Mouse (Mus musculus) intestine, embryonic 15.5 days (tissue): Measurements from ENCODE around the gene Sirt6. TPM values are rescaled to one million over a fixed set of nuclear protein-coding genes. Genes with fewer than 3 reads are reported as not detected.

Experiments
- ATAC-seq: fragments of 200-750 bp; cut with Nextera tagmentation; 2 replicates; pipeline ENCODE4 v1.8.0; 2017; ENCODE audit warnings: moderate TSS enrichment, moderate library complexity
- H3K27ac ChIP-seq: fragments of 300-500 bp; sonication (generic); 2 replicates; pipeline ENCODE4 v1.5.1; 2015; ENCODE audit warnings: mild to moderate bottlenecking, inconsistent platforms
- H3K27me3 ChIP-seq: fragments of 300-500 bp; sonication (generic); replicated peaks from 2 replicates; pipeline ENCODE4 v1.6.1; 2015; ENCODE audit warnings: inconsistent platforms
- H3K36me3 ChIP-seq: fragments of 300-500 bp; sonication (generic); 2 replicates; pipeline ENCODE4 v1.6.1; 2015; ENCODE audit warnings: inconsistent platforms
- H3K4me1 ChIP-seq: fragments of 300-500 bp; sonication (generic); replicated peaks from 2 replicates; pipeline ENCODE4 v1.6.1; 2015; ENCODE audit warnings: inconsistent platforms
- H3K4me2 ChIP-seq: fragments of 300-500 bp; sonication (generic); replicated peaks from 2 replicates; pipeline ENCODE4 v1.6.1; 2015; ENCODE audit warnings: mild to moderate bottlenecking, inconsistent platforms
- H3K4me3 ChIP-seq: fragments of 300-500 bp; sonication (generic); replicated peaks from 2 replicates; pipeline ENCODE4 v1.5.1; 2015; ENCODE audit warnings: inconsistent platforms
- H3K9ac ChIP-seq: fragments of 300-500 bp; sonication (generic); 2 replicates; pipeline ENCODE4 v1.6.1; 2015; ENCODE audit warnings: inconsistent platforms
- H3K9me3 ChIP-seq: fragments of 300-500 bp; sonication (generic); 2 replicates; pipeline ENCODE4 v1.6.1; 2016; ENCODE audit warnings: inconsistent platforms
- WGBS: fragments of 180-500 bp; shearing (Covaris S2); methylation state at CpG from one replicate; pipeline ENCODE4 v1.1.7; 2015; 5-methylcytosine and 5-hydroxymethylcytosine counted together
- polyA plus RNA-seq: library from polyadenylated mRNA; unstranded; fragments of >200 nt; fragmentation: Nextera tagmentation; extraction: Ambion mirVana; gene quantifications from 2 replicates; pipeline ENCODE4 v1.2.1, GENCODE M21; 2015

The Sirt6 gene
- polyA plus RNA-seq, 1 experiment from 2014 or later, result 28.9 TPM

DNA sequence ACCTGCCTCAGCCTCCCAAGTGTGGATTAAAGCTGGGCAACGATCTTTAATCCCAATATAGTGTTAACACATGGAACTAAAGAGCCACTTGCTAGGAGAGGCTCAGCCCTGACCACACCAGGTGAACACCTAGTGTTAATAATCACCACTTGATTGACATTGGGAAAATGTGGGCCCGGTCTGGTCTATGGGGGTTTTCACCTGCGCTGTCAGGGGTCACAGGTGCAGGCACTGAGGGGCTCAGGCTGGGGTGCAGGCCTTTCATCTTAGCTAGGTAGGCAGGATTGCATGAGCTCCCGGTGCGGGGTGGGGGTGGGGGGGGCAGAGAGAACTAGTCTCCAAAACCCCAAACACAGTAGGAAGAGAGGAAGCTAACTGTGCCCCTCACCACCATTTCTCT is 28.0 kb downstream of the Sirt6 start:
- Histone ChIP-seq H3K4me2 (no peak overlapping the region), H3K4me1 (peaks cover 56% of the 10 kb centered on the region), H3K27me3 (no peaks in the 10 kb centered on the region), H3K9me3 (no peaks in the 10 kb centered on the region), H3K27ac (no peak overlapping the region), H3K4me3 (no peak overlapping the region), H3K36me3 (no peaks in the 10 kb centered on the region), H3K9ac (no peak overlapping the region)
- WGBS, result 63% methylated on average over 5 of the region's 5 CpGs
- no peak for ATAC-seq

DNA sequence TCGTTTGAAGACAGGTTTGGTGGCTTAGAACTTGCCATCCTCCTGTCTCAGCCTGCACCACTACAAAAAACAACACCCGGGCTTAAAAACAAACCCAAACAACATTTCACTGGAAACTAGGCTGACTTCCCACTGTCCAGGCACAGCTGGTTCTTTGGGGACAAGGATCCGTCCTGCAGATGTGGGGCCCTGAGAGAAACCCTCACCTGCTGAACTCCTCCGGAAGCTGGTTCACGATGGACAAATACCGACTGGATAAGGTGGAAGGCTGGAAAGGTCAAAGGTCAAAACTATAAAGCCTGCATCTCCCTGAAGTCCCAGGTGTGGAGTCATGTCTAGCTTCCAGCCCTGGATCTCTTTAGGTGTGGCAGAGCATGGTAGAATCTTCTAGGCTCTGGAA is 28.7 kb downstream of the Sirt6 start:
- Histone ChIP-seq H3K9me3 (no peaks in the 10 kb centered on the region), H3K4me2 (no peak overlapping the region), H3K4me1 (peaks cover 56% of the 10 kb centered on the region), H3K4me3 (no peak overlapping the region), H3K36me3 (no peaks in the 10 kb centered on the region), H3K9ac (no peak overlapping the region), H3K27me3 (no peaks in the 10 kb centered on the region), H3K27ac (no peak overlapping the region)
- no peak for ATAC-seq
- WGBS, result 38% methylated on average over 6 of the region's 6 CpGs

DNA sequence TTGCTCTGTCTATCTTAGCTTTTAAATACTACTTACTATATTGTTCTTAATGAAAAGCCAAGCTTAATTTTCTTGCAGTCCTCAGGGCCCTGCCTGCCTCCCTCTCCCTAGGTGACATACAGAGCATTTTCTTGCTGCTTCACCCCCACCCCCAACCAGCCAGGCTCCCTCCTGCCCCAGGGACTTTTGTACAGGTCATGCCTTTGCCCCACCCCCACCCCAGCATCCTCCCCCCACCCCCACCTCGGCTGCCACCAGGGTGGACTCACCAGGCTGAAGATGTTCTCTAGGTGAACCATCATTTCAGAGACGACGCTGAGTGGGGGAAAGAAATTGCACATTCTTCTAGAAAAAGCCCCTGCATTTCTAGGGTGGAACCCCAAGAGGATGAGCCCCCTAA is 29.3 kb downstream of the Sirt6 start:
- Histone ChIP-seq H3K4me2 (no peak overlapping the region), H3K9me3 (no peaks in the 10 kb centered on the region), H3K27me3 (no peaks in the 10 kb centered on the region), H3K4me3 (no peak overlapping the region), H3K27ac (no peak overlapping the region), H3K4me1 (peaks cover 56% of the 10 kb centered on the region), H3K9ac (no peak overlapping the region), H3K36me3 (no peaks in the 10 kb centered on the region)
- ATAC-seq, result no peak
- WGBS, result 41% methylated on average over 3 of the region's 3 CpGs

DNA sequence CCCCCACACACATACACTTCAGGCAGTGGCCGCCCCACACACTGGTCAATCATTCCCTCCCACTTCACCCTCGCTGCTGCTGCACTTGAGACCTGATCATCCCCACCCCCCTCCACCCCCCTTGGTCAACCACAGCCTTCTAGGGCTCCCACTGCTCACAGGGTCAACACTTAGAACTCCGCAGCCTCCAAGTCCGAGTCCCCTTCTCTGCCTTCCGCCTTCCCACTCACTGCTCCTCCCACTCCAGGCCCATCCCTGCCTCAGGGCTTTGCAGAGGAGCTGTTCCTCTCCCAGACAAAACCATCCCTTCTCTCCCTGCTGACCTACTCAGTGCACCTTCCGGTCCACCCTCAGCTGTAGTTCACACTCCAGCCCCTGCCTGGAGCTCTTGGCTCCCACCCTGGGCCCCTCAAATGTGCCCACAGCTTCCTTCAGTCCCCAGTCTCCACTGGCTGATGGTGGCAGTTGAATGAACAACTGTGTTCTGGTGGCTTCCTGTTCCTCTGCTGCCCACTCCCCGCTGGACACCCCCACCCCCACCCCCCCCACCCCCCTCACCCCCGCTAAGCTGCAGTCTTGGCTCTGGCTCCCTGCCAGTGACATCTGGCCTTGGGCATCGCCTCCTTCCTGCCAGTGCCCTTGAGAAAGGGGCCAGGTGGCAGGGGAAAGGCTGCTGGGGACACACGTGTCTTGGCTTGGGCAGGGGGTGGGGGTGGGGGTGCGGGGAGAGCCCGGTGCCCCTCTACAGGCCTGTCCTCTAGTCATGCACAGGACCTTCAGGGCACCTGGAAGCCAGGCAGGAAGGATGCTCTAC is 30.3 kb downstream of the Sirt6 start:
- H3K9me3 ChIP-seq, result no peaks in the 10 kb centered on the region
- peak overlapping the region; percentile 29 for H3K4me3 ChIP-seq
- peak overlapping the region; percentile 62 for H3K4me2 ChIP-seq
- H3K9ac ChIP-seq, result peak overlapping the region; percentile 28
- no peaks in the 10 kb centered on the region for H3K36me3 ChIP-seq
- H3K27ac ChIP-seq, result peak overlapping the region; percentile 77
- H3K4me1 ChIP-seq, result peaks cover 52% of the 10 kb centered on the region
- WGBS, result 10% methylated on average over 12 of the region's 12 CpGs
- H3K27me3 ChIP-seq, result no peaks in the 10 kb centered on the region
- peak; percentile 24 for ATAC-seq

DNA sequence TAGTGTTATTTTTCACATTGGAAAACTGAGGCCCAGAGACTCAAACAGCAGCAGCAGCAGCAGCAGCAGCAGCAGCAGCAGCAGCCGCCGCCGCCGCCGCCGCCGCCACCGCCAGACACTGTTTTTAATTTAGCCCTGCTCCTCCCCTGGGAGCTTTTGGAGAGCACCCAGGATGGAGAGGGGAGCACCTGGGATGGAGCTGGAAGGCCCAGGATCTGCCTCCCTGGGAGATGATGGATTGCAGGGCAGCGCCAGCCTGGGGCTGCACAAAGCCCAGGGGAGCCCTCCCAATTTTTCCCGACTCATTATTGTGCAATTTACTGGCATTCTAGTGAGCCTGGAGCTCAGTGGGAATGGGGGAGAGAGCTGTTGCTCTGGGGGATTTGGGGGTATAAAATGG is 31.0 kb downstream of the Sirt6 start:
- Histone ChIP-seq H3K27ac (peak overlapping the region; percentile 77), H3K4me3 (peak overlapping the region; percentile 29), H3K36me3 (no peaks in the 10 kb centered on the region), H3K27me3 (no peaks in the 10 kb centered on the region), H3K9ac (peak overlapping the region; percentile 28), H3K4me1 (peaks cover 50% of the 10 kb centered on the region), H3K4me2 (peak overlapping the region; percentile 62), H3K9me3 (no peaks in the 10 kb centered on the region)
- ATAC-seq, result no peak
- 26% methylated on average over 10 of the region's 10 CpGs for WGBS

DNA sequence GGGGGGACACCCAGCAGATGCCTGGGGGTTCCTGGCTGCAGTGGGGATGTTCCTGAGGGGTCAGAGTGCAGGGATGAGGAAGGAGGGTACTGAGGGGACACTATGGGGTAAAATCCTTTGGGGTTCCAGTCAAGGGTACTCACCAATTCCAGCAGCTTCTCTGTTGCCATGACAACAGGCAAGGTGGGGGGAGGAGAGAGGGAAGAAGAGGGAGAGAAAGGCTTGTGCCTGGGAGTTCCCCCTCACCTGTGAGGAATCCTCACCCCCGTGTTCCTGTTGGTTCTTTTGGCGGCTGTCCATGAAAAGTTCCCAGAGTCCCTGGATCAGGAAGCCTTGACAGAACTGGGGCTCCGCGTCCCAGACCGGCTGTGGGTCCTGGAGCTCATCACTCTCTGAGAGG is 32.0 kb downstream of the Sirt6 start:
- 53% methylated on average over 5 of the region's 5 CpGs for WGBS
- Histone ChIP-seq H3K36me3 (no peaks in the 10 kb centered on the region), H3K27me3 (no peaks in the 10 kb centered on the region), H3K9ac (no peak overlapping the region; the same call in 1 of the 2 replicates), H3K4me1 (peaks cover 42% of the 10 kb centered on the region), H3K9me3 (no peaks in the 10 kb centered on the region), H3K27ac (no peak overlapping the region), H3K4me3 (no peak overlapping the region), H3K4me2 (0 out of 2 replicates have a peak overlapping the region, but pooled peaks have one; percentile 62)
- no peak for ATAC-seq

DNA sequence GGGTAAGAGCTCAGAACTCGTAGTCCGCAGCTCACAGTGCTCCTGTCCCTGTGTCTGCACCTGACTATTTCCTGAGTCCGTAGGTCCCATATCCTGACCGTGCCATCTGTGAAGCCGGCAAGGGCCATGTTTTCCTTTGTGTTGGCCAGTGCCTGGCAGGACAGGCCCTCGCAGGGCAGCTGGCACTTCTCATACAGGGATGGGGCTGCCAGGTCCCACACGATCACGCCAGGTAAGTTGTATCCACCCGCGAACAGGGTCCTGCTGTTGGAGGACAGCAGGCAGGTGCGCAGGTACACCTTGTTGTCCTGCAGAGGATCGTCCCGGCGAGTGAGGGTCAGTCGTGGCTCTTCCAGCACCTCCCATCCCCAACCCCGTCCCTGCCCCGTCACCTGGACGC is 33.7 kb downstream of the Sirt6 start:
- 66% methylated on average over 18 of the region's 18 CpGs for WGBS
- H3K27me3 ChIP-seq, result no peaks in the 10 kb centered on the region

DNA sequence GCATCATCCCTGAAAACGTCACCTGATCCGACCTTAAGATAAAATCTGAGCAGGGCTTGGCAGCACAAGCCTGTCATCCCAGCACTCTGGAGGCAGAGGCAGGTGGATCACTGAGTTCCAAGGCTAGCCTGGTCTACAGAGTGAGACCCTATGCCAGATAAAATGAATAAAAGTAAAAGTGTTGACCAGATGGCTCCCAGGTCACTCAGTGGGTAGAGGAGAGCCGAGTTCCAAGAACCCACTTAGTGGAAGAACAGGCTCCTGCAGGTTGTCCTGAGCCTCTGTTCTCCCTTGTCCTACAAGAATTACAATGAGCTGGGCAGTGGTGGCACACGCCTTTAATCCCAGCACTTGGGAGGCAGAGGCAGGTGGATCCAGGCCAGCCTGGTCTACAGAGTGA is 34.4 kb downstream of the Sirt6 start:
- H3K36me3 ChIP-seq, result no peaks in the 10 kb centered on the region
- no peak for ATAC-seq
- H3K9ac ChIP-seq, result no peak overlapping the region
- no peak overlapping the region for H3K4me3 ChIP-seq
- H3K4me2 ChIP-seq, result no peak overlapping the region
- H3K9me3 ChIP-seq, result no peaks in the 10 kb centered on the region
- no peaks in the 10 kb centered on the region for H3K27me3 ChIP-seq
- 62% methylated on average over 4 of the region's 4 CpGs for WGBS
- H3K27ac ChIP-seq, result no peak overlapping the region
- peaks cover 29% of the 10 kb centered on the region for H3K4me1 ChIP-seq

More for the DNA sequence above, 33.7 kb downstream of the Sirt6 start:
- no peak for ATAC-seq
- Histone ChIP-seq H3K9ac (no peak overlapping the region), H3K36me3 (no peaks in the 10 kb centered on the region), H3K4me2 (no peak overlapping the region), H3K4me1 (peaks cover 29% of the 10 kb centered on the region), H3K4me3 (no peak overlapping the region), H3K9me3 (no peaks in the 10 kb centered on the region), H3K27ac (no peak overlapping the region)

DNA sequence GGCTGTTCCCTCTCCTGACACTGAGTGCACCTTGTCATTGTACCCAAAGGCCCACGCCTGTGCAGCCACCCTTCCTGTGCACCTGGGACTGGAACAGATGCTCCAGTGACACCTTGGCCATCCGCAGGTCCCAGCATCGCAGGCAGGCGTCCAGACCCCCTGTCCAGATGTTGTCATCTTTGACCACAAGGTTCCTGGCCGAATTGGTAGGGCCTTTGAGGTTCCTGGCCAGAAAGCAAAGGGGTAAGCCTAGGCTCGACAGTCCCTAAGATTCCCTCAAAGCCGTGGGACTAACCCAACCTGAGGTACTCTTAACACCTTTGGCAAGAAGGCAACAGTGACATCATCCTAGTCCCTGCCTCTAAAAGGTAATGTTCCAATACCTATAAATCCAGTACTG is 35.0 kb downstream of the Sirt6 start:
- no peak for ATAC-seq
- 81% methylated on average over 7 of the region's 7 CpGs for WGBS
- H3K36me3 ChIP-seq, result no peaks in the 10 kb centered on the region
- H3K9ac ChIP-seq, result no peak overlapping the region
- no peak overlapping the region for H3K27ac ChIP-seq
- H3K4me2 ChIP-seq, result no peak overlapping the region
- H3K9me3 ChIP-seq, result no peaks in the 10 kb centered on the region
- no peak overlapping the region for H3K4me3 ChIP-seq
- peaks cover 25% of the 10 kb centered on the region for H3K4me1 ChIP-seq
- H3K27me3 ChIP-seq, result no peaks in the 10 kb centered on the region

DNA sequence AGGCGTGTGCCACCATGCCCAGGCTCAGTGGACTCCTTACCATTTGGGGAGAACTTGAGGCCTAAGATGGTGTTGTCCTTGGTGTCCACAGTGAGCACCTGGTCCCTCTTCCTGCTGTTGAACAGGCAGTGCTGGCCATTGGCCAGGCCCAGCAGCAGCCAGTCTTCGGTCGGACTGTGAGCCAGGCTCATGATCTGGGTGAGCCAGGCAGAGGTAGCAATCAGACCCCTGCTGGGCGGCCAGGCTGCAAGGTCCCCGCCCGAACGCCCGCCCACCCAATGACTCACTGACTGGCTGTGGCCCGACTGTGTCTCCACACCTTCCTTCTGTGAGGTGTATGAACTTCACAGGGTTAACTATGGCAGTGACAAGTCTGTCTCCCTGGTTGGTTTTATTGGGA is 35.8 kb downstream of the Sirt6 start:
- no peak overlapping the region for H3K4me2 ChIP-seq
- H3K36me3 ChIP-seq, result no peaks in the 10 kb centered on the region
- H3K9me3 ChIP-seq, result no peaks in the 10 kb centered on the region
- H3K27me3 ChIP-seq, result no peaks in the 10 kb centered on the region
- 57% methylated on average over 9 of the region's 9 CpGs for WGBS
- H3K4me3 ChIP-seq, result no peak overlapping the region
- H3K9ac ChIP-seq, result no peak overlapping the region
- H3K27ac ChIP-seq, result no peak overlapping the region
- H3K4me1 ChIP-seq, result peaks cover 18% of the 10 kb centered on the region
- no peak for ATAC-seq

DNA sequence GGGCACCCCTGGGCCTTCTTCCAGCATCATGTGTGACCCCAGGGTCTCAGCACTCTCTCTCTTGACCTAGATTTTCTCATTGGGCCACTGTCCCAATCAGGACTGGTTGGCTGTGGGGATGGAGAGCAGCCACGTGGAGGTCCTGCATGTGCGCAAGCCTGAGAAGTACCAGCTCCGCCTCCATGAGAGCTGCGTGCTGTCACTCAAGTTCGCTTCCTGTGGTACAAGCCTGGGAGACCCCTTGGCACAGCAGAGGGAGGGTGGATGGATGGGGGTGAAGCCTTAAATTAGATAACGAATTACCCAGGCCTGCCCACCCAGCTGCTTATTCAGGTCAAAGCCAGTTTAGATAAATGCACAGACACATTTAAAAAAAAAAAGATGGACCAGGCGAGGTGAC is 38.9 kb downstream of the Sirt6 start:
- H3K4me3 ChIP-seq, result no peak overlapping the region
- H3K4me1 ChIP-seq, result no peaks in the 10 kb centered on the region
- H3K9me3 ChIP-seq, result no peaks in the 10 kb centered on the region
- no peak overlapping the region for H3K27ac ChIP-seq
- no peaks in the 10 kb centered on the region for H3K27me3 ChIP-seq
- no peak for ATAC-seq
- no peak overlapping the region for H3K4me2 ChIP-seq
- H3K36me3 ChIP-seq, result peaks cover 2% of the 10 kb centered on the region; the same call in 1 of the 2 replicates
- 72% methylated on average over 7 of the region's 7 CpGs for WGBS
- H3K9ac ChIP-seq, result no peak overlapping the region

DNA sequence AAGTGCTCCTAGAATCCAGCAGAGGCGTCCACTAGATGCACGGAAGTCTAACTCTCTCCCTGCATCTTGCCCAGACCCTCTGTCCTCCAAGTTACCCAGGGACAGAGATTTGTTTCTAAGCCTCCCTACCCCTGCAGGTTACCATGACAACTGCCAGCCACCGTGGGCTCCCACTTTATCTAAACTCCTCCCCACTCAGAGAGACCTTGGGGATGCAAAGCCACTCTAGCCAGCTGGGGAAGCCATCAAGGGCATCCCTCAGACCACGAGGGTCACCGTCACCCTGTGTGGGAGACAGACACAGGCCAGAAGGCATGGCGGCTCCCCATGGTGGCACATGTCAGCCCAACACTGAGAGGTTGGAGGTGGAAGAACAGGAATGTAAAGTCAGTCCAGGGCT is 44.2 kb downstream of the Sirt6 start:
- WGBS, result 58% methylated on average over 6 of the region's 6 CpGs
- H3K9me3 ChIP-seq, result no peaks in the 10 kb centered on the region
- H3K27me3 ChIP-seq, result 0 out of 2 replicates have a peak, but pooled peaks cover 2% of the 10 kb centered on the region
- peaks cover 2% of the 10 kb centered on the region; the same call in 1 of the 2 replicates for H3K36me3 ChIP-seq
- H3K9ac ChIP-seq, result no peak overlapping the region
- H3K4me1 ChIP-seq, result 0 out of 2 replicates have a peak, but pooled peaks cover 3% of the 10 kb centered on the region
- H3K4me3 ChIP-seq, result no peak overlapping the region
- no peak overlapping the region for H3K4me2 ChIP-seq
- H3K27ac ChIP-seq, result no peak overlapping the region
- ATAC-seq, result no peak
